16 mouse cellular contexts compared by ENCODE assay signal in the genomic region with DNA sequence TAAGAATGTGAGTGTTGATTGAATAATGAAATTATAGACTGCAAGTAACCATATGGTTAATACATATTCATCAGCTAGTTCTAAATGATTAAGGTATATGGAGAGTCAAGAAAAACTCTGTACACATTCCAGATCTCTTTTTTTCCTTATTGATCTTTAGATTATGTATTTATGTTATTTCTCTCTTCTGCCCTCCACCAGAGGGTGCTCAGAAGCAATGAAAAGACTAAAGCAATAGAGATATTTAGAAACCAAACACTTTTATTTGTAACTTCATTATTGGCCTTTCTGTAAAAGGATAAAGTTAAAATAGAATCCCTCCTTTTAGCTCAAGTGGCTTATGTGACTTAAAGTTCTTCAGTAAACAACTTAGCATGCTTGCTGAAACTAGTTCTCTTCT.
"Had no signal": no experiment of that assay in that cellular context is flagged by ENCODE, and none has a peak within 500 bp of the region (broad histone marks: within the 10 kb centered on the region; RNA-seq: fewer than 3 reads in every experiment).

No protein-coding gene starts in this region.

- H3K4me1 ChIP-seq: limb, embryonic 13.5 days; neural tube, embryonic 15.5 days had no signal

- H3K36me3 ChIP-seq: limb, embryonic 13.5 days; midbrain, embryonic 12.5 days; neural tube, embryonic 15.5 days had no signal

- H3K9ac ChIP-seq: limb, embryonic 13.5 days; liver, embryonic 14.5 days; midbrain, embryonic 12.5 days; neural tube, embryonic 15.5 days had no signal

- H3K27ac ChIP-seq: limb, embryonic 13.5 days; liver, embryonic 14.5 days; midbrain, embryonic 12.5 days; neural tube, embryonic 15.5 days had no signal

- H3K27me3 ChIP-seq: limb, embryonic 13.5 days; midbrain, embryonic 12.5 days; neural tube, embryonic 15.5 days had no signal

- H3K4me3 ChIP-seq: limb, embryonic 13.5 days; midbrain, embryonic 12.5 days; myocyte; neural tube, embryonic 15.5 days had no signal

- DNase-seq: kidney, adult 11 months; kidney, adult 9 months; kidney, postnatal 10 days; layer of hippocampus, adult 9-11 months; layer of hippocampus, postnatal 36 days; left cerebral cortex, postnatal 4 days; lung, adult 18-20 months; right cerebral cortex, adult 18-20 months; right cerebral cortex, postnatal 25 days; thymus, adult 18-20 months; thymus, postnatal 14 days had no signal

- H3K9me3 ChIP-seq: limb, embryonic 13.5 days; midbrain, embryonic 12.5 days; neural tube, embryonic 15.5 days had no signal

- H3K4me2 ChIP-seq: limb, embryonic 13.5 days; midbrain, embryonic 12.5 days; neural tube, embryonic 15.5 days had no signal
